Mouse (Mus musculus): Measurements from ENCODE around the gene 5730522E02Rik. TPM values are rescaled to one million over a fixed set of nuclear protein-coding genes. Genes with fewer than 3 reads are reported as not detected.

Gene 5730522E02Rik
- total RNA-seq, 2 experiments from 2014 or later = 11.5 to 12.0 TPM

DNA sequence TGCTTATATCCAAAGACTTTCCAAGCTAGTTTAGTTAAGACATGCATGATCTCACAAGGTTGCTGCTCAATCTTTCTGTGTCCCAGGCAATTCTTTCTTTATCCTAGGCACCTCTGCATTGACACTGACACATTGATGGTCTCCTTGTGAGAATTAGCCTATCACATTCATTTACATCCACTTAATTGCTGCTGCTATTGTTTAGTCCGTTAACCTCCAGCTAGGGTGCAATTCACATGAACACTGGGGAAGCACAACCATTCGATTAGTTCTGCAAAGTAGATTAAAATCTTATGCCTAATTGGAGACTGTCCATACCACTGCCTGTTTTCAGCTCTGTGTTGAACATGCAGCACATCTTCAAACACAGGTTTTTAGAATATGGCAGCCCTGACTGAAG lies 603.7 kb downstream of the 5730522E02Rik start:
- no peak for TF ChIP-seq CTCF (IDR thresholded peaks at IDR 0.05)
- H3K4me3 ChIP-seq = no peak overlapping the region
- DNase-seq (ENCODE audit: extremely low spot score in 1 of 2, low spot score in 2 of 2) = no peak
- no peak overlapping the region for H3K27ac ChIP-seq
- intact Hi-C loops (cut with DNase I) = no loop called here

DNA sequence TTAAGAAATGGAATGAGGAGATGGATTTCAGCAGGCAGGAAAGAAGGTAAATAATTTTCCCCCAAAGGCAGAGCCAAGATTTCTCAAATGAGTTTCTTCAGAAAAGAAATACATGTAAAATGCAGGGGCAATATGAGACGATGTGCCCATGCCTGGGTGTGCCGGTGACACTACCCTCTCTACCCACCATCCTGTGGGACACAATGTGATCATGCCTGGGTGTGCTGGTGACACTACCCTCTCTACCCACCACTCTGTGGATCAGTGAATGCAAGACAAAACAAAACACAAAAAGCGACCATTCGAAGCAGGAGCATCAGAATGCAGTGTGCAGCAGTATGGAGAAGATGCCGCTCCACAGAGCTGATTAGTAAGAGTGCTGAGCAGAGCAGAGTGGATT lies 610.5 kb downstream of the 5730522E02Rik start:
- Histone ChIP-seq H3K27ac (no peak overlapping the region), H3K4me3 (no peak overlapping the region)
- DNase-seq (ENCODE audit: extremely low spot score in 1 of 2, low spot score in 2 of 2) = no peak
- intact Hi-C loops (cut with DNase I) = no loop called here
- TF ChIP-seq CTCF (IDR thresholded peaks at IDR 0.05) = no peak

DNA sequence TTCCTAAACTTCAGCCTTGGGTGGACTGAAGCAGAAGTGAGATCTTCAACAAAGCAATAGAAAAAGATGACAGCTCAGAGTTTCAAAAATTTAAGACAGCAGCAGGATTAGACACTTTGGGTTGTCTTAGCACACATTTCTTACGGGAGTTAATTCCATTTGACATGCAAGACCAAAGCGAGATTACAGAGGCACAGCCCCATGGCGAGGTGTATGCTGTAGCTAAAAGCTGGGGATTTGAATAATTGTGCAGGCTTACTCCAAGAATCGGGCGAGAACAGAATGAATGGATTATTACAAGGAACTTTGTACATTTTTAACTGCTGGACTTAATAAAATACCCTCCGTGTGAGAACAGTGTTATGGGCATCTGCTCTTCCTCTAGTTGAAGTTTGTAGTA lies 615.3 kb downstream of the 5730522E02Rik start:
- intact Hi-C loops (cut with DNase I) = no loop called here
- H3K27ac ChIP-seq = no peak overlapping the region
- no peak overlapping the region for H3K4me3 ChIP-seq
- TF ChIP-seq CTCF (IDR thresholded peaks at IDR 0.05) = no peak
- DNase-seq (ENCODE audit: extremely low spot score in 1 of 2, low spot score in 2 of 2) = no peak

DNA sequence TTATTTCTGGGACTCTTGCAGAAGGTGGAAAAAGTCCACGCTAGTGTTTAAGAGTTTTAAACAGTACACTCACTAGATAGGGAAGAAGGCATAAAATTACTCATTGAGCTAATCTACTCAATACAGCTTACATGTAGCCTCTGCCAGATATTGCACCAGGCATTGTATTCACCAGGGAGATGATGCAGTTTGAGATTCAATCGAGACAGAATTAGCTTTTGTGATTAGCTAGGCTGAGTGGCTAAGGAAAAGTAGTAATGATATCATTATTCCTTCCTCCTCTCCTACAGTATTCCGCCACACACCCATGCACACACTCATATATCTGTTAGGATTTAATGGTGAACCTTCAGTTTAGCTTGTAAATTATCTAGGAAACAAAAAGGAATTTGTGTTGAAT lies 615.8 kb downstream of the 5730522E02Rik start:
- intact Hi-C loops (cut with DNase I) = no loop called here
- H3K4me3 ChIP-seq = no peak overlapping the region
- DNase-seq (ENCODE audit: extremely low spot score in 1 of 2, low spot score in 2 of 2) = no peak
- TF ChIP-seq CTCF (IDR thresholded peaks at IDR 0.05) = no peak
- H3K27ac ChIP-seq = no peak overlapping the region

DNA sequence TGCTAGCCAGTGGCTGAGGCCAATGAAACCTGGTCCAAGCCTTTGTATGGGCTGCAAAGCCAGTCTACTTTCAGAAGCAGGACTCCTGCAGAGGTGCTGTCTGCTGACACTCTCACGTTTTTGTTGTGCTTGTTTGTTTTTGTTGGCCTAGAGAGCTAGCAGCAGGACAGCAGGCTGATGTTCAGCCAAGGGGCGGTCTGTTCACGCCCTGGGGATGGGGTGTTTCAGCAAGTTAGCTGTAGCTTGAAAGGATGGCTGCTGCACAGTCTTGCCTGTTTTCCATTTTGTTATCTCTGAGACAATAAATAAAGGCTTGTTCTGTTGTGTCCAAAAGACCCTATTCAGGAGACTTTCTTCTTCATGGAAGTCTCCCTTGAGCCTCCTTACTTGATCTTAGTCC lies 618.3 kb downstream of the 5730522E02Rik start:
- intact Hi-C loops (cut with DNase I) = no loop called here
- DNase-seq (ENCODE audit: extremely low spot score in 1 of 2, low spot score in 2 of 2) = no peak
- Histone ChIP-seq H3K27ac (no peak overlapping the region), H3K4me3 (no peak overlapping the region)
- TF ChIP-seq CTCF (IDR thresholded peaks at IDR 0.05) = no peak

DNA sequence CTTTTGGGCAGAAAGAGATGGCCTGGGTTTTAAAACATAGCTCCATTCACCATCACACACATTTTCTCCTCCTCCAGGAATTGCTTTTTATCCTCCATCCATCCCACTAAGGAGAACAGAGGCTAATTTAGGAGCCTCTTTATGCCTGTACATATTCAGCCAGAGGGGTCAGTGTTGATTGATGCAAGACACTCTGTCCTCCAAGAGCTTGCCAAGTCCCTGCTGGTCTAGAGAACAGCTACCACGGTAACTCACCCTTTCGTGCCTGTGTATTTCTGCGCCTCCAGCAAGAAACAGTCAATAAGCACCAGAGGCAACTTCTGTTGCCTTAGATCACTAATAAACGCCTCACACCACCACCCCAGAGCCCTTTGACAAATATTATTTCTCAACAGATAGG lies 620.3 kb downstream of the 5730522E02Rik start:
- no peak for TF ChIP-seq CTCF (IDR thresholded peaks at IDR 0.05)
- H3K27ac ChIP-seq = no peak overlapping the region
- intact Hi-C loops (cut with DNase I) = no loop called here

DNA sequence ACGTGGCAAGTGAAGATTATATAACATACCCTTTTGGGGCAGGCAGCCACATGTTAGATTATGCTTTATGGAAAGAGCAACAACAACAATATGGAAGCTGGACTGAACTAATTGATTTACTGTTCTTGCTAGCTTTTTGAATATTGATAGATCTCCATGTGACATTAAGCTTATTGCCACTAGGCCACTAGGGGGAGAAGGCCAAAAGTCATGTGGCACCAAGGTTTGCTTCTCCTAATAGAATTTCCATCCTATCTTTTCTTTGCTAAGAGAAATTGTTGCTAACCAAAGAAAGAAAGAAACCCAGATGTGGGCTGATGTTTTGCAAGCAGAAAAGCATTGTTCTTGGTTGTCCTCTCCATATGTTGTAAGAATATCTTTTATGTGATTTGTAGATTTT lies 621.1 kb downstream of the 5730522E02Rik start:
- TF ChIP-seq CTCF (IDR thresholded peaks at IDR 0.05) = no peak; the same call in 1 of the 2 replicates

More for the DNA sequence above, 620.3 kb downstream of the 5730522E02Rik start:
- H3K4me3 ChIP-seq = no peak overlapping the region
- no peak for DNase-seq (ENCODE audit: extremely low spot score in 1 of 2, low spot score in 2 of 2)

DNA sequence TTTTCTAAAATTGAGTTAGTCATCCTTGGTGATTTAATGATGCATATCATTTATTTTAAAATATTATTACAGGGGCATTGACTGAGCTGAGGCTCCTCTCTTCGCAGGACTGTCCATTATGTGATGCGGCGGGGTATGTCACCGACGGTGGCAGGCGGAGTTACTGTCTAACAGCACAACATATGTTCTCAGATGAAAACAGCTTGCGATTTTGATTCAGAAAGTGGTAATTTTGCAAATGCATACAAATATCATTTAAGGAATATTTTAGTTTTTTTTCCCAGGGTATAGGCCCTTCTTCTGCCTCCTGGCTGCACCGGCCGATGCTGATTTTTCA lies 636.5 kb downstream of the 5730522E02Rik start:
- DNase-seq (ENCODE audit: extremely low spot score in 1 of 2, low spot score in 2 of 2) = no peak
- Histone ChIP-seq H3K27ac (no peak overlapping the region), H3K4me3 (no peak overlapping the region)
- no peak for TF ChIP-seq CTCF (IDR thresholded peaks at IDR 0.05)
- intact Hi-C loops (cut with DNase I) = no loop called here

More for the DNA sequence above, 621.1 kb downstream of the 5730522E02Rik start:
- DNase-seq (ENCODE audit: extremely low spot score in 1 of 2, low spot score in 2 of 2) = no peak
- no peak overlapping the region for H3K4me3 ChIP-seq
- H3K27ac ChIP-seq = no peak overlapping the region
- intact Hi-C loops (cut with DNase I) = no loop called here

DNA sequence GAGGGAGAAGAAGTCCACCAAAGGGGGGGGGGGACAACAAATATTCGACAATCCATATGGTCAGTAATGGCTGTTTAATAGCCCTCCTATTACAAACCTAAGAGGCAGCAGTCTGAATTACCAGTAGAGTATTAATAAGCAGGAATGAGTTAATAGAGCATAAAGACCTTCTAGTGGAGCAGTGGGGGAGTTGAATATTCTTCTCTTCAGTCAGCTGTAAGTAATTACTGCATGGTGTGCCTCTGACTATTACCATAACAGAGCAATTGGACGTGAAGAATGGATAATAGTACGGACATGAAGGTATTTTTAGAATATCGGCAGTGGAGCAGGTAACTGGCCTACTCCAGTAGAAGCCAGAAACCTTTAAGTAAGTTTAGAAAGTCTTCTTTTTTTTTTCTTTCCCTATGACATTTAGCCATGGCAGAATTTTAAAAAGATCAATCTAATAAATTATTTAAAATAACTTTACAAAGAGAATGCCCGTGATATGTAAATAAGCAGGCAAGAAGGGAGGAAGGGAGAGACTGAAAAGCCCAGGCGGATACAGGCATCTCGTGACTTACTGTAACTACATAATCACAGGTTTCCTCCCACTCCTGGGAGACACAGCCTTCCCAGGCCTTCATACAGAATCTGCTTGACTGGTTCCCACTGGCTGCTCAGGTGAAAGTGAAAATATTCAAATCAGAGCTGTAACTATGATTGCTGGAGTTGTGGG lies 637.0 kb downstream of the 5730522E02Rik start:
- intact Hi-C loops (cut with DNase I) = no loop called here
- no peak for TF ChIP-seq CTCF (IDR thresholded peaks at IDR 0.05)
- Histone ChIP-seq H3K27ac (no peak overlapping the region), H3K4me3 (no peak overlapping the region)
- DNase-seq (ENCODE audit: extremely low spot score in 1 of 2, low spot score in 2 of 2) = no peak

DNA sequence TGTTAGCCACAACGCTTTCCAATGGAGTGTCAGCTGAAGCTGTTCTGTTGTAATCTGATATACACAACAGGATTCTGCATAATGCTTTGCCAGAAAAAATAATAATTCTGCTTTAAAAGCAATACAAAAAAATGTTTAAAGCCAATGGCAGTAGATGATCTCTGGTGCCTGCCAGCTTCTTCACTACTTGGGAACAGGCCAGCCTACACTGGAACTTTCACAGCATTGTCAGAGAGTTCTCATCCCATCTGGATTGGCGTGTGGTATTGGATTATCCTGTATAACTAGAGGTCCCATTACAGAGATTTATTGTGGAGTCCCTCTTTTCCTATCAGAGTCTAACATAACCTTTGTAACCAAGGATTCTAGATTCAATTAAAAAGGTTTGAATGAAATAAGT lies 639.2 kb downstream of the 5730522E02Rik start:
- intact Hi-C loops (cut with DNase I) = no loop called here
- no peak for TF ChIP-seq CTCF (IDR thresholded peaks at IDR 0.05)
- DNase-seq (ENCODE audit: extremely low spot score in 1 of 2, low spot score in 2 of 2) = no peak
- H3K27ac ChIP-seq = no peak overlapping the region
- no peak overlapping the region for H3K4me3 ChIP-seq

Small RNAs within 50 kb of the gene (microRNA-seq; reads per million reads assigned to microRNA genes)
- gene Mir6372 = 0 reads per million in 2 experiments

Other genes with a start within 250 kb of the 5730522E02Rik start
- 1 to 10 TPM; 8.4 to 9.6 TPM for gene Fancl, start 175.4 kb upstream of the 5730522E02Rik start, total RNA-seq (2021)

Measured in left cerebral cortex, adult 2 months (tissue).